Mouse (Mus musculus) bone marrow, adult 2 months (tissue): ENCODE measurements around the gene H2-Q10.

Experiments used
- CTCF ChIP-seq: fragments of 200-500 bp; IDR thresholded peaks from 2 replicates; pipeline ENCODE4 v1.5.1; 2011; ENCODE audit warnings: low read length, control low read depth; ENCODE audit not compliant: control insufficient read depth, insufficient read depth
- POLR2A ChIP-seq: fragments of 200-500 bp; IDR thresholded peaks from 2 replicates; pipeline ENCODE4 v1.6.1; 2011; ENCODE audit warnings: low read depth, mild to moderate bottlenecking, control low read depth, low read length, borderline replicate concordance; ENCODE audit not compliant: control insufficient read depth

DNA sequence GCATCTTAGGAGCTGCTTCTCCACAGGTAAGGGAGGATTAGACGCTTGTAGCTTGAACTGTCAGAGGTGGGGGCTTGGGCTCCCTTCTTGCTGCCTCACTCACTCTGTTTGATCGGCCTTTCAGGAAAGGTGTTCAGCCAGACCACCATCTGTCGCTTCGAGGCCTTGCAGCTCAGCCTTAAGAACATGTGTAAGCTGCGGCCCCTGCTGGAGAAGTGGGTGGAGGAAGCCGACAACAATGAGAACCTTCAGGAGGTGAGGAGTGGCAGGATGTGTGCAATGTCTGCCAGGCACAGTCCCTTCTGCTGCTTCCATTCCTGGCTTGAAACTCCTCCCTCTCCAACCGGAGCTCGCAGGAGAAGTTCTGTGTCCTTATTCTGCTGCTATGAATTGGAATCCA, 39.4 kb downstream of the H2-Q10 start:
- TF ChIP-seq POLR2A (no peak), CTCF (peak; percentile 58)
